Mouse (Mus musculus): ENCODE measurements around the gene Wdpcp. TPM values are rescaled to one million over a fixed set of nuclear protein-coding genes. Genes with fewer than 3 reads are reported as not detected.
"Not testable (repeated sequence)": the region's sequence is repeated elsewhere in the genome, so short reads cannot be mapped to it uniquely, and the experiment has no call there.

The Wdpcp gene
- total RNA-seq (2021), result 10 to 100 TPM; 14.8 to 15.3 TPM
- long read RNA-seq, experiment 1, transcript Wdpcp-201 (18 exons, 2,792 nt), result major isoform, 6 of 12 reads
- long read RNA-seq, experiment 1, partial matches to known transcripts, result 2 of 12 reads
- long read RNA-seq, experiment 1, other reads (novel, unspliced or antisense), result 4 of 12 reads
- long read RNA-seq, experiment 2, partial matches to known transcripts, result 1 of 6 reads
- long read RNA-seq, experiment 2, other reads (novel, unspliced or antisense), result 4 of 6 reads

DNA sequence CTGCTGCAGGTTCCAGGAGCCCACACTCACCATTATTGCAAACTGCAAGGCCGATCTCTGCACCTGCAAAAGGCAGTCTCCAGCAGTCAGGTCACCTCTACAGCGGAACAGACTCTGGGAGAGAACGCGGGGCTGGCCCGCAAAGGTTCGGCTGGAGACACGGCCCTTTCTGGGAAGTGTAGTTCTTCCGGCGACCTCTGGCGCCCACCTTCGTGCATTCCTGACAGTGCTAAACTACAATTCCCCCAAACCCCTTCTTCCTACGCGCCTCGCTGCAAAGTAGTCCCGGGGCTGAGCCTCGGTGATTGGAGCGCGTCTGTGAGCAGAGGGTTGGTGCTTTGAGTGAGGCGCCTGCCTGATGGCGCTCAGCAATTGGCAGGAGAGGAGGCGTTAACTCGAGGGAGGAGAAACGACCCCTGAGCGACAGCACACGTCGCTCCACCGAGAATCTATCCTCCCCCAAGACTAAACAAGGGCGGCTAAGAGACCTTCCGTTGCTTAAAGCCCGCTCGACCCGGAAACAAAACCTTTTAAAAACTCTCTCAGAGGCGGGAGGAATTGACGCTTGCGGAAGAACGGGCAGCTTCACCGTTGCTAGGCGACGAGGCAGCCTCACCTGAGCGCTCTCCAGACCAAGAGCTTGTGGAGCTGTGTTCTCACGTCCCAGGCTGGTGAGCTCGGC, at the start of gene Wdpcp, which contains the start of gene Mdh1:
Gene Wdpcp, plus strand, starts transcription at position 536 of the 682 bp plus-strand sequence.
Gene Mdh1, minus strand, starts transcription at position 668 of the 682 bp plus-strand sequence.
- Histone ChIP-seq H3K27ac (peak within 1 kb of the TSS; percentile 89), H3K4me3 (peak within 1 kb of the TSS; percentile 76)
- peak; percentile 93 to 96 for DNase-seq (ENCODE audit: extremely low spot score in 1 of 2, low spot score in 2 of 2)
- intact Hi-C loops (cut with DNase I), result loop anchor here (5.0 kb wide), 1 partner anchor 200 kb away; the partner anchor contains the start of gene Ugp2
- TF ChIP-seq CTCF (IDR thresholded peaks at IDR 0.05), result peak; percentile 45

DNA sequence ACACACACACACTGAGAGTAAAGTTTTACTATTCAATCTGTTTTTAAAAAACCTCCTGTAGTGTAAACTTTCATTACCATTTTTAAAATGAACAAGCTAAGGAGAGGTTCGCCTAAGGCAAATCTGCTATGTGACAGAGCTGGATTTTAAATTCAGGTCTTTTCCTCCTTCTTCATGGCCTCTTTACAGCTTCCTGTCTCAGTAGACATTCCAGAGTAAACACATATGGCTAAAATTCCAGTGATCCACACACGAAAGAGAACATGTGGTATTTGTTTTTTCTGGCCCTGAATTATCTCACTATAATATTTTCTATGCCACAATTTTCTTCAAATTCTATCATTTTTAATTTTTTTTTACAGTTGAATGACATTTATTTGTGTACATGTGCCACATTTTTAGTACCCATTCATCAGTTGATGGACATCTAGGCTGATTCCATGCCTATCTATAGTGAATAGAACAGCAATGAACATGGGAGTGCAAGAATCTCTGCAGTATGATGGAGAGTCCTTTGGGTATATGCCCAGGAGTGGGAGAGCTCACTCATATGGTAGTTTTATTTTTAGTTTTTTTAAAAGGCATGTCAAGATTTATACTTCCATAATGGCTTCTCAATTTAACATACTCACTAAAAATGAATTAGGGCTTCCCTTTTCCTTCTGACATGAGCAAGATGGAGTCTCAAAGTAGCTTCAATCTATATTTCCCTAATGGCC, 43.2 kb upstream of the Wdpcp start:
- intact Hi-C loops (cut with DNase I), result no loop called here
- TF ChIP-seq CTCF (IDR thresholded peaks at IDR 0.05), result no peak
- no peak for DNase-seq (ENCODE audit: extremely low spot score in 1 of 2, low spot score in 2 of 2)
- no peak overlapping the region for H3K27ac ChIP-seq
- no peak overlapping the region for H3K4me3 ChIP-seq

DNA sequence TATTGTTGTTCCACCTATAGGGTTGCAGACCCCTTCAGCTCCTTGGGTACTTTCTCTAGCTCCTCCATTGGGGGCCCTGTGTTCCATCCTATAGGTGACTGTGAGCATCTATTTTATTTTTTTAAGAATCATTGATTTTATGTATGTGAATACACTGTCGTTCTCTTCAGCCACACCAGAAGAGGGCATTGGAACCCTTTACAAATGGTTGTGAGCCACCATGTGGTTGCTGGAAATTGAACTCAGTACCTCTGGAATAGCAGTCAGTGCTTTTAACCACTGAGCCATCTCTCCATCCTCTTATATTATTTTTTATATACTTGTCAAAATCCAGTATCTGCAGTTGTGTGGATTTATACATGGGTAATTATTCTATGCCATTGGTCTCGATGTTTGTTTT, 41.2 kb upstream of the Wdpcp start:
- DNase-seq (ENCODE audit: extremely low spot score in 1 of 2, low spot score in 2 of 2); H3K4me3 ChIP-seq; H3K27ac ChIP-seq; intact Hi-C loops (cut with DNase I): not testable (repeated sequence)

GRCm38 (mm10) chr11:21540072-21540471, 32.0 kb upstream of the Wdpcp start:
- Histone ChIP-seq H3K27ac (no peak overlapping the region), H3K4me3 (no peak overlapping the region)
- DNase-seq (ENCODE audit: extremely low spot score in 1 of 2, low spot score in 2 of 2), result no peak
- intact Hi-C loops (cut with DNase I), result no loop called here
- no peak for TF ChIP-seq CTCF (IDR thresholded peaks at IDR 0.05)

DNA sequence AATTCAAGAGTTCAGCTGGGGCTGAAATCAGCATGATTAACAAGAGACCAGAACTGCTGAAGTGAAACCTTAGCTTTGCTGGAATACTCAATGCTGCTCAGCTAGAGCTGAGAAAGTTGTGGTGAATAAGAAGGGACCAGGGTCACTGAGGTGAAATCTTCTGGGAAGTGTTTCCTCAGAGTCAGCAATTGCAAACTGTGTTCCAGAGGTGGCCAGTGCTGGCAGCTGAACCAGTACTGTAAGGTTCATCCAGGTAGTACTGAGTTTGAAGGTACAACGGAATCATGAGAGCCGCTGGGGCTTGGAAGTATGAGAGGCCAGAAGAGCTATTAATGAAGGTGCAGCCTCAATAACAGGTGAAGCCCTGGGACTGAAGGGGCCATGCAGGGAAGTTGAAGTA, 31.4 kb upstream of the Wdpcp start:
- Histone ChIP-seq H3K27ac (no peak overlapping the region), H3K4me3 (no peak overlapping the region)
- intact Hi-C loops (cut with DNase I), result no loop called here
- no peak for TF ChIP-seq CTCF (IDR thresholded peaks at IDR 0.05)
- no peak for DNase-seq (ENCODE audit: extremely low spot score in 1 of 2, low spot score in 2 of 2)

DNA sequence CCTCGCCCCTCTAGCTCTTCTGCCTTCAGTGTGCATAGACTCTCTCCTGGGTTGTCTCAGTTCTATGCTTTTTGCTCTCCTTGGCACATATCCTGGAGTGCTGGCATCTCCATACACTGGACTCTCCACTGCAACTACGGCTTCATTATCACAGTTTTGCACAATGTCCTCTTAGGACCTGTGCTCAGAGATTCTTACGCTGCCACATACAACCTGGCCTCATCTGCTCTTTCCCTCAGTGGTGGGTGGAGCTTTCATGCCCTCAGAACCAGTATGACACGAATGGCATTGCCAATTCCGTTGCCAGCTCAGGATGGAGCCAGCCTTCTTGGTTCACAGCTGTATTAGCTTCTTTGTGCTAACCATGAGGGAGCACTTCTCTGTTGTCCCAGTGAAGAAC, 29.3 kb upstream of the Wdpcp start:
- H3K27ac ChIP-seq, result no peak overlapping the region
- no peak overlapping the region for H3K4me3 ChIP-seq
- no peak for DNase-seq (ENCODE audit: extremely low spot score in 1 of 2, low spot score in 2 of 2)
- no peak for TF ChIP-seq CTCF (IDR thresholded peaks at IDR 0.05)
- intact Hi-C loops (cut with DNase I), result no loop called here

DNA sequence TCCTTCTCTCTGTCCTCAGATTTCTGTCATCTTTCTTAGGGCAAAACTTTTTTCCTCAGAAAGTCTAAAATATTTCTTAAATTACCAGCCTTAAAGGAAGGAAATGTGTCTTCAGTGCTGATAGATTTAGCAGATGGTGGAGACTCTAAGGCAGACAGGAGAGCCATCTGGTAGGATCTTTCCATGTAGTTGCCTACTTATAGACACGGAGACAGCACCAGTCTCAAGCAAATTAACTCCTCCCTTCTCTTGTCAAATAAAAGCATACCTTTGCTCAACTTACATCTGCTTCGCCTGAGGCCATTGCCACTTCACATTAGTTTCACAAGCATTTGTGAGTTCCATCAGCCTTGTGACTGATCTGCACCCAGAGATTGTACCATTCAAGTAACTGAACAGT, 27.0 kb upstream of the Wdpcp start:
- DNase-seq (ENCODE audit: extremely low spot score in 1 of 2, low spot score in 2 of 2), result no peak
- intact Hi-C loops (cut with DNase I), result no loop called here
- TF ChIP-seq CTCF (IDR thresholded peaks at IDR 0.05), result no peak
- Histone ChIP-seq H3K27ac (no peak overlapping the region), H3K4me3 (no peak overlapping the region)

DNA sequence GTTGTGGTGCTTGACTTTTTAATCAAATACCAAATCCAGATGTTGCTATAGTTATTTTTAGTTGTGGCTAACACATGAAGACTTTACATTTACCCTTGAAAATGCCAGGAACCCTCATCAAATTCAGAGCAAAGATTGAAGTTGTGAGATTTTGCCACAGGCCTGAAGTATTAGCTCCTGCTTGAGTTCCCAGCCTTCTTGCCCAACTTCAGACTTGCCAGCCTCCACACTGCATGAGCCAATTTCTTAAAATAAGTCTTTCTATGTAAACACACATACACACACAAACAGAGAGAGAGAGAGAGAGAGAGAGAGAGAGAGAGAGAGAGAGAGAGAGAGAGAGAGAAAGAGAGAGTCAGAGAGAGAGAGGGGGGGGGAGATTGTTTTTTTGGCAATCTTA, 26.1 kb upstream of the Wdpcp start:
- intact Hi-C loops (cut with DNase I), result no loop called here
- no peak for DNase-seq (ENCODE audit: extremely low spot score in 1 of 2, low spot score in 2 of 2)
- no peak for TF ChIP-seq CTCF (IDR thresholded peaks at IDR 0.05)
- Histone ChIP-seq H3K27ac (no peak overlapping the region), H3K4me3 (no peak overlapping the region)

GRCm38 (mm10) chr11:21546671-21547070, 25.4 kb upstream of the Wdpcp start:
- TF ChIP-seq CTCF (IDR thresholded peaks at IDR 0.05), result no peak
- intact Hi-C loops (cut with DNase I), result no loop called here
- H3K27ac ChIP-seq, result no peak overlapping the region
- no peak overlapping the region for H3K4me3 ChIP-seq
- DNase-seq (ENCODE audit: extremely low spot score in 1 of 2, low spot score in 2 of 2), result no peak

GRCm38 (mm10) chr11:21547518-21547917, 24.5 kb upstream of the Wdpcp start:
- TF ChIP-seq CTCF (IDR thresholded peaks at IDR 0.05), result no peak
- no peak overlapping the region for H3K27ac ChIP-seq
- DNase-seq (ENCODE audit: extremely low spot score in 1 of 2, low spot score in 2 of 2), result no peak
- H3K4me3 ChIP-seq, result no peak overlapping the region
- intact Hi-C loops (cut with DNase I), result no loop called here

DNA sequence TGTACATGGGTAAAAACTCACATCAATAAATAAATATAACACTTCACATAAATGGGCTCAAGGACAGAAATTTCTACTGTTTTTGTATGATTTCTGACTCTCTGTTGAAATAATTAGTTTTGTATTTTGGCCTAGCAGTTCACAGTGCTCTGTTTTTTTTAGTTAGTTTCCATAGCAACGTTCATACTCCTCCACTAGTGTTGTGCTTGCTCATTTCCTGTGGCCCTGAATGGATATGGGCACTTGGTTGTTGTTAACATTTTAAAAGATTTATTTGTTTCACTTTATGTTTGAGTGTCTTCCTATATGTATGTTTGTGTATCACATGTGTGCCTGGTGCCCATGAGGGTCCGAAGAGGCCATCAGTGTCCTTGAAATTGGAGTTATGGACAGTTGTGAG, 23.0 kb upstream of the Wdpcp start:
- Histone ChIP-seq H3K27ac (no peak overlapping the region), H3K4me3 (no peak overlapping the region)
- no peak for TF ChIP-seq CTCF (IDR thresholded peaks at IDR 0.05)
- DNase-seq (ENCODE audit: extremely low spot score in 1 of 2, low spot score in 2 of 2), result no peak
- intact Hi-C loops (cut with DNase I), result no loop called here

DNA sequence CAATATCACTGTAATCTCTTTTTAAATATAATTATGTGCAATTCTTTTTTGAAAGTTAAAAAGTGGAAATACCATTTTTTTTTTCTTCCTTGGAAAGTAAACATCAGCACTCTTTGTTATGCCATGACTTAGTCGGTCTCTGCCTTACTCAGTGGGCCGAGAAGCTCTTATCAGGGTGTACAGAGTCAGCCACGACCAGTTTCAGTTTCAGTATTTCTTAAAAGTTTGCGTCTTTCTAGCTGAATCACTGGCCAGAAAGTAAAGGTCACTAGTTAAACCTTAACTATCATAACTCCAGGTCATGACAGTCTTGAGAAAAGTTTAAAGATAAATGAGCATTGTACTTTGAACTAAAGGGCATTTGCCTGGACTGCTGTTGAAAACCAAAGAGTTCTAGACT, 22.3 kb upstream of the Wdpcp start:
- DNase-seq (ENCODE audit: extremely low spot score in 1 of 2, low spot score in 2 of 2), result no peak
- no peak for TF ChIP-seq CTCF (IDR thresholded peaks at IDR 0.05)
- Histone ChIP-seq H3K4me3 (no peak overlapping the region), H3K27ac (no peak overlapping the region)
- intact Hi-C loops (cut with DNase I), result no loop called here
